ENCODE assay signal across 8 mouse cellular contexts in genomic region chr4:34549981-34550747, GRCm38 (mm10). TPM values are rescaled to one million over a fixed set of nuclear protein-coding genes. Genes with fewer than 3 reads are reported as not detected.
DNase-seq lines count a peak whose midpoint lies in the region; ATAC-seq lines count a peak whose summit lies in the region.

No protein-coding gene starts in this region.

- no peaks in the 10 kb centered on the region for H3K36me3 ChIP-seq in heart, embryonic 13.5 days
- H3K36me3 ChIP-seq in liver, embryonic 12.5 days, result peaks cover 3% of the 10 kb centered on the region; the same call in 1 of the 2 replicates
- H3K36me3 ChIP-seq in stomach, embryonic 15.5 days, result no peaks in the 10 kb centered on the region

- H3K27me3 ChIP-seq in heart, embryonic 13.5 days (replicated peaks), result no peaks in the 10 kb centered on the region
- H3K27me3 ChIP-seq in liver, embryonic 12.5 days (replicated peaks), result no peaks in the 10 kb centered on the region
- H3K27me3 ChIP-seq in stomach, embryonic 15.5 days (replicated peaks), result no peaks in the 10 kb centered on the region

- peak overlapping the region; percentile 96 for H3K4me3 ChIP-seq in brown adipose tissue, adult 24 weeks (ENCODE audit: insufficient read depth, low read depth, low read length)
- H3K4me3 ChIP-seq in heart, embryonic 13.5 days, result peak overlapping the region; percentile 98
- peak overlapping the region; percentile 99 for H3K4me3 ChIP-seq in liver, embryonic 12.5 days
- H3K4me3 ChIP-seq in stomach, embryonic 15.5 days (replicated peaks), result peak overlapping the region; percentile 97

- peak overlapping the region; percentile 89 for H3K27ac ChIP-seq in brown adipose tissue, adult 24 weeks (replicated peaks; ENCODE audit: low read depth, low read length)
- H3K27ac ChIP-seq in heart, embryonic 13.5 days (replicated peaks), result peak overlapping the region; percentile 96
- peak overlapping the region; percentile 92 for H3K27ac ChIP-seq in liver, embryonic 12.5 days
- peak overlapping the region; percentile 96 for H3K27ac ChIP-seq in stomach, embryonic 15.5 days

- ATAC-seq in heart, embryonic 13.5 days (ENCODE audit: extremely low read depth, insufficient number of reproducible peaks, low FRiP score, low TSS enrichment), result peak; percentile 83
- ATAC-seq in liver, embryonic 12.5 days, result peak; percentile 92
- ATAC-seq in stomach, embryonic 15.5 days (ENCODE audit: insufficient read depth, low FRiP score, low read depth), result peak; percentile 94

- DNase-seq in CD4-positive, CD25-positive, alpha-beta regulatory T cell, adult 2 months (ENCODE audit: low read depth, low spot score), result peak; percentile 96
- peak; percentile 89 for DNase-seq in fat pad, adult 2 months (ENCODE audit: extremely low read depth, low read depth, low spot score)
- DNase-seq in kidney, postnatal 10 days, result peak; percentile 97
- DNase-seq in natural killer cell, adult 2 months (ENCODE audit: low spot score in 2 of 2), result peak; percentile 92 to 93

- 2% methylated on average over 38 of the region's 38 CpGs for WGBS in heart, embryonic 13.5 days
- WGBS in liver, embryonic 12.5 days (ENCODE audit: insufficient replicate concordance), result 2% methylated on average over 38 of the region's 38 CpGs
- WGBS in stomach, embryonic 15.5 days, result 2% methylated on average over 38 of the region's 38 CpGs

- peak overlapping the region; percentile 89 for H3K4me2 ChIP-seq in heart, embryonic 13.5 days
- peak overlapping the region; percentile 82 for H3K4me2 ChIP-seq in liver, embryonic 12.5 days
- peak overlapping the region; percentile 70 for H3K4me2 ChIP-seq in stomach, embryonic 15.5 days

- H3K9ac ChIP-seq in heart, embryonic 13.5 days, result peak overlapping the region; percentile 99
- peak overlapping the region; percentile 100 for H3K9ac ChIP-seq in liver, embryonic 12.5 days
- H3K9ac ChIP-seq in stomach, embryonic 15.5 days, result peak overlapping the region; percentile 97

- peaks cover 7% of the 10 kb centered on the region for H3K4me1 ChIP-seq in brown adipose tissue, adult 24 weeks (ENCODE audit: control insufficient read depth, insufficient read depth, insufficient read length, low read length)
- peaks cover 23% of the 10 kb centered on the region for H3K4me1 ChIP-seq in heart, embryonic 13.5 days
- H3K4me1 ChIP-seq in liver, embryonic 12.5 days, result peaks cover 30% of the 10 kb centered on the region
- H3K4me1 ChIP-seq in stomach, embryonic 15.5 days, result no peaks in the 10 kb centered on the region; the same call in 1 of the 2 replicates

- H3K9me3 ChIP-seq in heart, embryonic 13.5 days, result no peaks in the 10 kb centered on the region
- H3K9me3 ChIP-seq in liver, embryonic 12.5 days (replicated peaks), result no peaks in the 10 kb centered on the region
- no peaks in the 10 kb centered on the region for H3K9me3 ChIP-seq in stomach, embryonic 15.5 days

RNA-seq across cellular contexts. Expression of gene Akirin2, which starts 0.6 kb away (rescaled TPM):
- polyA plus RNA-seq in brown adipose tissue, adult 24 weeks (2012; ENCODE audit: insufficient read depth, insufficient read length, missing spikeins), result 31.4 and 41.0 TPM in 2 replicates
- 36.9 and 37.4 TPM in 2 replicates for polyA plus RNA-seq in heart, embryonic 13.5 days (2015; fragmentation: Nextera tagmentation; extraction: Ambion mirVana)
- 48.1 and 48.8 TPM in 2 replicates for polyA plus RNA-seq in liver, embryonic 12.5 days (2016; fragmentation: Nextera tagmentation; extraction: Ambion mirVana)
- 55.4 and 57.9 TPM in 2 replicates for polyA plus RNA-seq in stomach, embryonic 15.5 days (2015; fragmentation: Nextera tagmentation; extraction: Ambion mirVana)

Comparison
In these comparisons a context has a peak if more than half of its experiments do, and no peak if none do; other contexts are left out.
1. Peak in every context shown above with its lines: DNase-seq, ATAC-seq, H3K4me3 ChIP-seq and H3K27ac ChIP-seq.